Mouse (Mus musculus): Measurements from ENCODE around the gene Pm20d1. TPM values are rescaled to one million over a fixed set of nuclear protein-coding genes. Genes with fewer than 3 reads are reported as not detected.

Pm20d1 gene
- polyA plus RNA-seq, 1 experiment: 1.3 TPM

GRCm38 (mm10) chr1:131827207-131827786, 30.1 kb downstream of the Pm20d1 start, which contains the start of gene Slc41a1:
Slc41a1 (plus strand) TSS chr1:131827493.
- Histone ChIP-seq H3K27me3 (ENCODE audit: control insufficient read depth, insufficient read depth, low read length) (no peaks in the 10 kb centered on the region), H3K4me1 (replicated peaks; ENCODE audit: control insufficient read depth, insufficient read depth, low read length) (peaks cover 15% of the 10 kb centered on the region), H3K36me3 (ENCODE audit: control insufficient read depth, insufficient read depth, low read length) (no peaks in the 10 kb centered on the region), H3K4me3 (ENCODE audit: control insufficient read depth, insufficient read depth, low read length) (peak within 1 kb of the TSS; percentile 89), H3K27ac (ENCODE audit: control insufficient read depth, insufficient read depth, low read length) (peak within 1 kb of the TSS; percentile 22; the same call in 1 of the 2 replicates)
- peak; percentile 32 for DNase-seq
- TF ChIP-seq POLR2A (IDR thresholded peaks at IDR 0.05; ENCODE audit: control insufficient read depth, extremely low read depth, insufficient read depth, low read length, poor library complexity) (no peak), CTCF (IDR thresholded peaks at IDR 0.05; ENCODE audit: borderline replicate concordance, control insufficient read depth, extremely low read depth, insufficient read depth, low read length, poor library complexity) (no peak)
- WGBS: 2% methylated on average over 25 of the region's 25 CpGs

GRCm38 (mm10) chr1:131827787-131828258, 30.6 kb downstream of the Pm20d1 start:
- H3K4me1 ChIP-seq (replicated peaks; ENCODE audit: control insufficient read depth, insufficient read depth, low read length): peaks cover 15% of the 10 kb centered on the region
- H3K27ac ChIP-seq (ENCODE audit: control insufficient read depth, insufficient read depth, low read length): peak overlapping the region; percentile 22; the same call in 1 of the 2 replicates
- TF ChIP-seq POLR2A (IDR thresholded peaks at IDR 0.05; ENCODE audit: control insufficient read depth, extremely low read depth, insufficient read depth, low read length, poor library complexity): peak; percentile 82
- no peak for TF ChIP-seq CTCF (IDR thresholded peaks at IDR 0.05; ENCODE audit: borderline replicate concordance, control insufficient read depth, extremely low read depth, insufficient read depth, low read length, poor library complexity)
- H3K4me3 ChIP-seq (ENCODE audit: control insufficient read depth, insufficient read depth, low read length): peak overlapping the region; percentile 89
- H3K36me3 ChIP-seq (ENCODE audit: control insufficient read depth, insufficient read depth, low read length): no peaks in the 10 kb centered on the region
- peak; percentile 93 for DNase-seq
- WGBS: 0% methylated on average over 36 of the region's 36 CpGs
- H3K27me3 ChIP-seq (ENCODE audit: control insufficient read depth, insufficient read depth, low read length): no peaks in the 10 kb centered on the region

- WGBS: 1% methylated on average over 22 of the region's 22 CpGs
- Histone ChIP-seq H3K36me3 (ENCODE audit: control insufficient read depth, insufficient read depth, low read length) (no peaks in the 10 kb centered on the region), H3K27ac (ENCODE audit: control insufficient read depth, insufficient read depth, low read length) (peak overlapping the region; percentile 22; the same call in 1 of the 2 replicates), H3K4me1 (replicated peaks; ENCODE audit: control insufficient read depth, insufficient read depth, low read length) (peaks cover 16% of the 10 kb centered on the region), H3K27me3 (ENCODE audit: control insufficient read depth, insufficient read depth, low read length) (no peaks in the 10 kb centered on the region), H3K4me3 (ENCODE audit: control insufficient read depth, insufficient read depth, low read length) (peak overlapping the region; percentile 89)
- DNase-seq: peak; percentile 56
- TF ChIP-seq CTCF (IDR thresholded peaks at IDR 0.05; ENCODE audit: borderline replicate concordance, control insufficient read depth, extremely low read depth, insufficient read depth, low read length, poor library complexity) (no peak), POLR2A (IDR thresholded peaks at IDR 0.05; ENCODE audit: control insufficient read depth, extremely low read depth, insufficient read depth, low read length, poor library complexity) (no peak)
These were observed 31.3 kb downstream of the Pm20d1 start for GRCm38 (mm10) chr1:131828297-131829126.

- Histone ChIP-seq H3K27ac (ENCODE audit: control insufficient read depth, insufficient read depth, low read length) (no peak overlapping the region), H3K4me3 (ENCODE audit: control insufficient read depth, insufficient read depth, low read length) (no peak overlapping the region), H3K36me3 (ENCODE audit: control insufficient read depth, insufficient read depth, low read length) (no peaks in the 10 kb centered on the region), H3K27me3 (ENCODE audit: control insufficient read depth, insufficient read depth, low read length) (no peaks in the 10 kb centered on the region), H3K4me1 (replicated peaks; ENCODE audit: control insufficient read depth, insufficient read depth, low read length) (peaks cover 17% of the 10 kb centered on the region)
- WGBS: 58% methylated on average over 5 of the region's 5 CpGs
- TF ChIP-seq CTCF (IDR thresholded peaks at IDR 0.05; ENCODE audit: borderline replicate concordance, control insufficient read depth, extremely low read depth, insufficient read depth, low read length, poor library complexity) (no peak), POLR2A (IDR thresholded peaks at IDR 0.05; ENCODE audit: control insufficient read depth, extremely low read depth, insufficient read depth, low read length, poor library complexity) (no peak)
- DNase-seq: no peak
These were observed 32.1 kb downstream of the Pm20d1 start for GRCm38 (mm10) chr1:131829279-131829678.

- Histone ChIP-seq H3K4me3 (ENCODE audit: control insufficient read depth, insufficient read depth, low read length) (no peak overlapping the region), H3K4me1 (replicated peaks; ENCODE audit: control insufficient read depth, insufficient read depth, low read length) (peaks cover 15% of the 10 kb centered on the region), H3K36me3 (ENCODE audit: control insufficient read depth, insufficient read depth, low read length) (no peaks in the 10 kb centered on the region), H3K27ac (ENCODE audit: control insufficient read depth, insufficient read depth, low read length) (no peak overlapping the region), H3K27me3 (ENCODE audit: control insufficient read depth, insufficient read depth, low read length) (no peaks in the 10 kb centered on the region)
- 96% methylated on average over 15 of the region's 15 CpGs for WGBS
- TF ChIP-seq POLR2A (IDR thresholded peaks at IDR 0.05; ENCODE audit: control insufficient read depth, extremely low read depth, insufficient read depth, low read length, poor library complexity): no peak
- no peak for TF ChIP-seq CTCF (IDR thresholded peaks at IDR 0.05; ENCODE audit: borderline replicate concordance, control insufficient read depth, extremely low read depth, insufficient read depth, low read length, poor library complexity)
- DNase-seq: no peak
These were observed 33.4 kb downstream of the Pm20d1 start for GRCm38 (mm10) chr1:131830561-131830960.

GRCm38 (mm10) chr1:131830971-131831641, 33.9 kb downstream of the Pm20d1 start:
- H3K27ac ChIP-seq (ENCODE audit: control insufficient read depth, insufficient read depth, low read length): no peak overlapping the region
- peaks cover 15% of the 10 kb centered on the region for H3K4me1 ChIP-seq (replicated peaks; ENCODE audit: control insufficient read depth, insufficient read depth, low read length)
- H3K36me3 ChIP-seq (ENCODE audit: control insufficient read depth, insufficient read depth, low read length): no peaks in the 10 kb centered on the region
- WGBS: 95% methylated on average over 8 of the region's 8 CpGs
- TF ChIP-seq POLR2A (IDR thresholded peaks at IDR 0.05; ENCODE audit: control insufficient read depth, extremely low read depth, insufficient read depth, low read length, poor library complexity): no peak
- TF ChIP-seq CTCF (IDR thresholded peaks at IDR 0.05; ENCODE audit: borderline replicate concordance, control insufficient read depth, extremely low read depth, insufficient read depth, low read length, poor library complexity): no peak
- no peaks in the 10 kb centered on the region for H3K27me3 ChIP-seq (ENCODE audit: control insufficient read depth, insufficient read depth, low read length)
- no peak overlapping the region for H3K4me3 ChIP-seq (ENCODE audit: control insufficient read depth, insufficient read depth, low read length)
- DNase-seq: no peak

Data from thymus, adult 2 months (tissue).